Mouse (Mus musculus): Measurements from ENCODE around the gene Krt8. TPM values are rescaled to one million over a fixed set of nuclear protein-coding genes. Genes with fewer than 3 reads are reported as not detected.

Gene Krt8
- polyA plus RNA-seq, 1 experiment, result 3,924 TPM

DNA sequence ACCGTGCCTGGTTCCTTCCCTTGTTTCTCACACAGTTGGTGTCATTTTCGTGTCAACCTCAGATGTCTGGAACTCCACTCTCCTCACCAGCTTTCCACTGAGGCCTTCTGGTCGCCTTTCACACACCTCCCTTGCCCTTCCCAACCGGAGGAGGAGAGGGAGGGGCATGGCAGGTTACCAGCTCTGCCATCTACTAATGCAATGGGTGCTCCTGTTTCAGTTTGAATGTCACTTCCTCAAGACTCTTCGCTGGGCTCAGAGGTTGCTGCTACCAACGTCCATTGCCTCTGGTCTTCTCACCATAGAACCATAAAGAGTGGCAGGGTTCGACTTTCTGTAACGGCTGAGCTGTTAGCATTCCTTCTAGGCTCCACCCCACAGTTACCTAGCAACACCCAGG, 18.2 kb upstream of the Krt8 start:
- no peak overlapping the region for H3K4me3 ChIP-seq (ENCODE audit: low read depth, low read length)
- no peaks in the 10 kb centered on the region for H3K27me3 ChIP-seq (ENCODE audit: control insufficient read depth, insufficient read depth, low read length)
- H3K36me3 ChIP-seq (ENCODE audit: control insufficient read depth, insufficient read depth, low read length), result no peaks in the 10 kb centered on the region
- H3K27ac ChIP-seq (ENCODE audit: insufficient read depth, low read depth, low read length), result peak overlapping the region; percentile 90
- WGBS, result 15% methylated on average over 8 of the region's 8 CpGs
- TF ChIP-seq CTCF (IDR thresholded peaks at IDR 0.05; ENCODE audit: extremely low read depth, insufficient read length, insufficient replicate concordance, low read depth, low read length), result no peak
- TF ChIP-seq POLR2A (IDR thresholded peaks at IDR 0.05; ENCODE audit: low read depth, low read length), result no peak
- H3K4me1 ChIP-seq (ENCODE audit: control insufficient read depth, insufficient read depth, insufficient read length, low read length), result peaks cover 15% of the 10 kb centered on the region

DNA sequence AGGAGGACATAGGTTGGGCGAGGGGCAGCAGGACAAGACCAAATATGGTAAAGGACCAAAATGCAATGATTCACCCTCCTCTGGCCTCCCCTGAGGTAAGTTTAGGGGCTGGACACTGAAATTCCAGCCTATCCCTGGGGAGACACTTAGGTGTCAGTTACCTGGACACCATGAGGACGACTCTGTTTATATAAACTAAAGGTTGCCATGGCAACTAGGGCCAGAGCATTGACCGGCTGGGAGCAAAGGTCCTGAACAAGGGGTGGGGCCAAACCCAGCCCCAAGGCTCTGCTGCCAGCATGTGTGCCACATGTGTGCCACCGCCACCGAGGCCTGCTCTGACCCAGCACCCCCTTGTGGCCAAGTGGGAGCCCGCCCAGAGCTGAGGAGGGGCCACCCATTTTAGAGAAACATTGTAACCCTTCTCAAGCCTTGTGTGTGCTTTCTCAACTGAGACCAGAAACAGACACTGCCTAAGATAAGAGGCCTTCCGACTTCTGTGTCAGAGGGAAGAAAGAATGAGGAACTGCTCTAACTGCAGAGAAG, 13.7 kb upstream of the Krt8 start:
- Histone ChIP-seq H3K4me3 (ENCODE audit: low read depth, low read length) (peak overlapping the region; percentile 60), H3K27me3 (ENCODE audit: control insufficient read depth, insufficient read depth, low read length) (no peaks in the 10 kb centered on the region), H3K36me3 (ENCODE audit: control insufficient read depth, insufficient read depth, low read length) (no peaks in the 10 kb centered on the region), H3K27ac (ENCODE audit: insufficient read depth, low read depth, low read length) (peak overlapping the region; percentile 100), H3K4me1 (ENCODE audit: control insufficient read depth, insufficient read depth, insufficient read length, low read length) (peaks cover 26% of the 10 kb centered on the region)
- TF ChIP-seq POLR2A (IDR thresholded peaks at IDR 0.05; ENCODE audit: low read depth, low read length) (no peak), CTCF (IDR thresholded peaks at IDR 0.05; ENCODE audit: extremely low read depth, insufficient read length, insufficient replicate concordance, low read depth, low read length) (peak; percentile 74)
- 10% methylated on average over 7 of the region's 7 CpGs for WGBS

DNA sequence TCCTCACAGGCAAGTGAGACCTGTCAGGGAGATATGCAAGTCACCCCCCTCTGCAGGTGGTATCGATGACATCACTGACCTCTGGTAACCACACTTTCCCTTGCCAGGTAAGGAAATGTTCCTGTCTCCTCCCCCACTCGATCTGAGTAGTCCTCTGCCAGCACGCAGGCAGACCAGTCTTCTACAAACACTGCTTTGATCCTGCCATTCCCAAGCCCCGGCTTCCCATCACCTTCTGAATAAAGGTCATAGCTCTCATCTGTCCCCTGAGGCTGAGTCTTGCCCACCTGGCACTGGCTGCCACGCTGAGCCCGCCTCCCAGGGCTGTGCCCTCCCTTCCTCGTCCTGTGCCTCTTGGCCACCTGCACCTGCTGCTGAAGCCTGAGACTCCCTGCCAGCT, 12.5 kb upstream of the Krt8 start:
- Histone ChIP-seq H3K27me3 (ENCODE audit: control insufficient read depth, insufficient read depth, low read length) (no peaks in the 10 kb centered on the region), H3K4me1 (ENCODE audit: control insufficient read depth, insufficient read depth, insufficient read length, low read length) (peaks cover 28% of the 10 kb centered on the region), H3K27ac (ENCODE audit: insufficient read depth, low read depth, low read length) (peak overlapping the region; percentile 100), H3K36me3 (ENCODE audit: control insufficient read depth, insufficient read depth, low read length) (no peaks in the 10 kb centered on the region), H3K4me3 (ENCODE audit: low read depth, low read length) (peak overlapping the region; percentile 35)
- 13% methylated on average over 7 of the region's 7 CpGs for WGBS
- TF ChIP-seq POLR2A (IDR thresholded peaks at IDR 0.05; ENCODE audit: low read depth, low read length) (peak; percentile 43; the same call in 1 of the 2 replicates), CTCF (IDR thresholded peaks at IDR 0.05; ENCODE audit: extremely low read depth, insufficient read length, insufficient replicate concordance, low read depth, low read length) (no peak)

DNA sequence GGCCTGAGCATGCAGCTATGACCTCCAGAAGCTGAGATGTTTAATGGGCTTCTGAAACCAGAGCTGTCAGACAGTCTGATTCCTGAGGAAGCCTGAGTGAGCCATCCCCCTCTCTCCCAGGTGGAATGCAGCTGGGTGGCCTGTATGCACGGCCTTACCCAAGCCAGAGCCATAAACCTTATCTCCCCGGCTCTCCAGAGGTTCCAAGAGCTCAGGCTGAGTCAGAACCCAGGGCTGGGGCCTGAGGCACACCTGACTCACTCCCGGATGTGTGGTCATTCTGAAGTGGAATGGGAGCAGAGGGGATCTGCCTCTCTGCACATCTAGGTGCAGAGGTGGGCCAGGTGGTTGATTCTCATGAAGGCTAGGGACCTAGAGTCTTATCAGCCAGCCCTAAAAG, 11.8 kb upstream of the Krt8 start:
- Histone ChIP-seq H3K36me3 (ENCODE audit: control insufficient read depth, insufficient read depth, low read length) (no peaks in the 10 kb centered on the region), H3K27ac (ENCODE audit: insufficient read depth, low read depth, low read length) (peak overlapping the region; percentile 100), H3K4me3 (ENCODE audit: low read depth, low read length) (peak overlapping the region; percentile 35), H3K4me1 (ENCODE audit: control insufficient read depth, insufficient read depth, insufficient read length, low read length) (peaks cover 28% of the 10 kb centered on the region), H3K27me3 (ENCODE audit: control insufficient read depth, insufficient read depth, low read length) (no peaks in the 10 kb centered on the region)
- WGBS, result 23% methylated on average over 3 of the region's 3 CpGs
- TF ChIP-seq CTCF (IDR thresholded peaks at IDR 0.05; ENCODE audit: extremely low read depth, insufficient read length, insufficient replicate concordance, low read depth, low read length), result no peak
- peak; percentile 70 for TF ChIP-seq POLR2A (IDR thresholded peaks at IDR 0.05; ENCODE audit: low read depth, low read length)

DNA sequence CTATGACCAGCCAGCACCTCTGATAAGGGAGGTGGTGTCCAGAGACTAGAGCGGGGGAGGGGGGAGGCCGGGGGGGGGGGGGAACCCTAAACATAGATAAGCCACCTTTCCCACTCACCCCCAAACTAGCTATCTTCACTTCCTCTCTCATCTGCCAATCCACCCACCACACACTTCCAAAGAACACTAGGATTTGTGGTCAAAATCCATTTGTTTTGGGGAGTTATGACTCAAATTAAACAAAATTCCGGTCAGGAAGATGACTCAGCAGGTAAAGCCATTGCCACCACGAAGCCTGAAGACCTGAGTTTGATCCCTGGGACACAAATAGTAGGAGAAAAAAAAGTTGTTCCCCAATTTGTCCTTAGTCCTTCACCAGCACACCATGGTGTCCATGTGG, 10.6 kb upstream of the Krt8 start:
- no peaks in the 10 kb centered on the region for H3K36me3 ChIP-seq (ENCODE audit: control insufficient read depth, insufficient read depth, low read length)
- peaks cover 33% of the 10 kb centered on the region for H3K4me1 ChIP-seq (ENCODE audit: control insufficient read depth, insufficient read depth, insufficient read length, low read length)
- no peaks in the 10 kb centered on the region for H3K27me3 ChIP-seq (ENCODE audit: control insufficient read depth, insufficient read depth, low read length)
- 14% methylated on average over 4 of the region's 4 CpGs for WGBS
- H3K27ac ChIP-seq (ENCODE audit: insufficient read depth, low read depth, low read length), result peak overlapping the region; percentile 55; the same call in 1 of the 2 replicates
- TF ChIP-seq POLR2A (IDR thresholded peaks at IDR 0.05; ENCODE audit: low read depth, low read length), result no peak
- no peak for TF ChIP-seq CTCF (IDR thresholded peaks at IDR 0.05; ENCODE audit: extremely low read depth, insufficient read length, insufficient replicate concordance, low read depth, low read length)
- H3K4me3 ChIP-seq (ENCODE audit: low read depth, low read length), result no peak overlapping the region

DNA sequence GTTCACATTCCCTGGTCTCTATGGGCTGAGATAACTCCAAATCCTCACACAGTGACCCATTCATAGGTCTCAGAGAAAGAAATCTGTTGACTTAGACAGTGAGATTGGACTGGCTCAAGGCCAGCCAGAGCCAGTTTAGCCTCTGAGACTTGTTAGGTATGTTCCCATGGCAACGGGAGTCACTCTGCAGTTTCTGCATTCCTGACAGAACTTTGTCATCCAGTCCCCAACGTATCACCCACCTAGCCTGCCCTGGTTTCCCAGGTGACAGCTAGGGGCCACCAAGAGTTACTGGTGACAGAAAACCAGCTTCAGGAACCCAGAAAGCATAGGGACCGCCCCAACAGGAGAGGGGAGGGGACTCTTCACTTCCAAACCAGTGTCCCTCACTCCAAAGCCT, 9.4 kb upstream of the Krt8 start:
- no peak overlapping the region for H3K4me3 ChIP-seq (ENCODE audit: low read depth, low read length)
- 32% methylated on average over 3 of the region's 3 CpGs for WGBS
- peaks cover 41% of the 10 kb centered on the region for H3K4me1 ChIP-seq (ENCODE audit: control insufficient read depth, insufficient read depth, insufficient read length, low read length)
- H3K27ac ChIP-seq (ENCODE audit: insufficient read depth, low read depth, low read length), result peak overlapping the region; percentile 16; the same call in 1 of the 2 replicates
- TF ChIP-seq CTCF (IDR thresholded peaks at IDR 0.05; ENCODE audit: extremely low read depth, insufficient read length, insufficient replicate concordance, low read depth, low read length), result no peak
- no peak for TF ChIP-seq POLR2A (IDR thresholded peaks at IDR 0.05; ENCODE audit: low read depth, low read length)
- no peaks in the 10 kb centered on the region for H3K36me3 ChIP-seq (ENCODE audit: control insufficient read depth, insufficient read depth, low read length)
- H3K27me3 ChIP-seq (ENCODE audit: control insufficient read depth, insufficient read depth, low read length), result no peaks in the 10 kb centered on the region

DNA sequence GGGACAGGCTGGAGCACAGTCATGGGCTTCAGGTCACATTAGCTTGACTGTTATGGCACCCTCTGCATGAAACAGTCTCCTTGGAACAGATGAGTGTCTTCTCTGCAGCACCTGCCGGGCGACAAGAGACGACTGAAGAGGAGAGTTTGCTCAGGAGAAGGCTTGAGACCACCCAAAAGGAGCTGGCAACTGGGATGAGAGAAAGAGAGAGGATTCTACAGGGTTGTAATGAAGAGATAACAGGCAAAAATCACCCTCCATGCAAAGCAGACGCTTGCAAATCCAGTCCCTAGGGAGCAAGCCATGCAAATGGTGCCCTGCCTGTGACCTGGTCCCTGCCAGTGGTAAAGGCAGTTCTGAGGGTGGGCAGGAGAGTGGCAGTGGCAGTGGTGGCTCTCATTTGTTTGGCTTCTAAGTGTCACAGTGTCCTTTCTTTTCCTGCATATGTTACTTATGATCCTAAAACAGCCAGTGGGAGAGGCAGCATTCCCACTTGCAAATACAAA, 8.0 kb upstream of the Krt8 start:
- Histone ChIP-seq H3K4me1 (ENCODE audit: control insufficient read depth, insufficient read depth, insufficient read length, low read length) (peaks cover 52% of the 10 kb centered on the region), H3K27ac (ENCODE audit: insufficient read depth, low read depth, low read length) (no peak overlapping the region), H3K4me3 (ENCODE audit: low read depth, low read length) (no peak overlapping the region), H3K27me3 (ENCODE audit: control insufficient read depth, insufficient read depth, low read length) (no peaks in the 10 kb centered on the region), H3K36me3 (ENCODE audit: control insufficient read depth, insufficient read depth, low read length) (no peaks in the 10 kb centered on the region)
- TF ChIP-seq CTCF (IDR thresholded peaks at IDR 0.05; ENCODE audit: extremely low read depth, insufficient read length, insufficient replicate concordance, low read depth, low read length), result no peak
- no peak for TF ChIP-seq POLR2A (IDR thresholded peaks at IDR 0.05; ENCODE audit: low read depth, low read length)
- 73% methylated on average over 4 of the region's 4 CpGs for WGBS

All from small intestine, adult 2 months (tissue).